Mouse (Mus musculus): ENCODE measurements at regions not wholly inside any gene's neighbourhood (a gene's known extent, or its start where the extent isn't known, plus 50 kb on each side); places are given as distances from the start of the nearest gene placed in this dataset.

GRCm38 (mm10) chr8:67598687-67599086 is 75.0 kb downstream of the Nat3 start:
- no peak for DNase-seq

- peak; percentile 73 for DNase-seq
Measured at GRCm38 (mm10) chr8:67622213-67622612, 98.6 kb downstream of the Nat3 start.

- no peak for DNase-seq
Measured at GRCm38 (mm10) chr8:67631691-67632090, 108.0 kb downstream of the Nat3 start.

- DNase-seq = no peak
Measured at GRCm38 (mm10) chr8:67632290-67632689, 108.6 kb downstream of the Nat3 start.

Data from cerebellum, adult 8-10 months (tissue).